Mouse (Mus musculus): Measurements from ENCODE around the gene Ninj2. TPM values are rescaled to one million over a fixed set of nuclear protein-coding genes. Genes with fewer than 3 reads are reported as not detected.

Ninj2 gene
- polyA plus RNA-seq, 1 experiment from 2014 or later: not detected

DNA sequence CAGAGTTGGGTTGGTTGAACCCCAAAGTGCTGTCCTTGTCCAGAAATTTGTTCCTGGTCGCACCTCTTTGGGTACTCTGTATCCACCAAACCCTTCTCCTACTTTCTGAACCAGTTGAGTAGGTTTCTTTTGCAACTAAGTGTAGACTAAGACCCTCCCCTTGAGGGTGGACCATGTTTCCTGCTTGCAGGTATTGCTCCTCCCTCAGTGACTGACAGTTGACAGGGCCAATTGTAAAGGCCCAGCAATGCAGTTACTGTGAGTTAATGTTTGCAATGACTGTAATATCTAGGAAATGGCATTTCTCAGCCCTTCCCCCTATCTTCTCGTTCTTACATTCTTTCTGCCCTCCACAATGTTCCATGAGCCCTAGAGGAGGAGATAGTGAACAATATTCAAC lies 20.5 kb upstream of the Ninj2 start:
- Histone ChIP-seq H3K27me3 (ENCODE audit: control insufficient read depth, insufficient read depth, low read length) (no peaks in the 10 kb centered on the region), H3K4me3 (ENCODE audit: low read depth, low read length) (no peak overlapping the region), H3K36me3 (ENCODE audit: control insufficient read depth, insufficient read depth, low read length) (no peaks in the 10 kb centered on the region), H3K27ac (ENCODE audit: low read depth, low read length) (no peak overlapping the region), H3K9ac (ENCODE audit: low read length) (no peak overlapping the region), H3K4me2 (no peak overlapping the region), H3K9me3 (ENCODE audit: control insufficient read depth, low read length) (no peaks in the 10 kb centered on the region), H3K4me1 (ENCODE audit: control insufficient read depth, insufficient read depth, low read length) (no peaks in the 10 kb centered on the region)
- no peak for DNase-seq (ENCODE audit: low spot score, missing footprints)
- 87% methylated on average over 2 of the region's 2 CpGs for WGBS
- ATAC-seq (ENCODE audit: low FRiP score): no peak

DNA sequence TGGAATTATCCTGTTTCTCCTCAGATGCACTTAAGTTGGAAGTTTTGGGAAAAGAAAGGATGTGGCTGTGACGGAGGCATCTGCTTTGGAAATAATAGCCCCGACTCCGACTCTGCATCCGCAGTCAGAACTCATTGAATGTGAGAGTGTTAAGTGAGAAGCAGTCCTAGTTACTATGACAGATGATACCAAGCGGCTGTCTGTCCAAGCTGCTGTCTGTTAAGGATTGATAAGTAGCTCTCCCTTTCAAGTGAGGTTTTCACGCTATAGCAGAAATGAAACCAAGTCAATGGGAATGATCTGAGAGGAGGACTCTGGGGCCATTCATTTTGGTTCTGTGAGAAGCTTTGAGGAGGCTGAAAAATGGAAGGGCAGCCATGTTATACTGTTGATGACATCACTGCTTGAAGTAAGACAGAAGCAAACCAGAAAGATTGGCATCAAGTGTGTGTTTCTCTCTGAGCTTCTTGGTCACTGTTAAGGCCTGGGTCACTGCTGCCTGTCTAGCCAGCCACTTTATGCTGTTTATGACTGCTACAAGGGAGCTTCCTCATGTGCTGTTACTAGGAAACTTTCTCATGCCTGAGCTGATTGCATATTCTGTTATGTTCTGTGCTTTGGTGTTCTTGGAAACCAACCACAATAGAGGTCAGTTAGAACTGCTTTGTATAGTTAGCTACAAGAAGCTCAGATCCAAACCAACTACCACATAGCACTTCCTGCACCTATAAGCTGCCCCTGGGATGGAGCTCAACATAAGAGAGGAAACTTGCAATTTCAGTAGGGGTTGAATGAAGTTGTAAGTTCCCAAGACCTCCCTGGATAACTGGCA lies 16.3 kb upstream of the Ninj2 start:
- H3K27me3 ChIP-seq (ENCODE audit: control insufficient read depth, insufficient read depth, low read length): no peaks in the 10 kb centered on the region
- 93% methylated on average over 6 of the region's 6 CpGs for WGBS
- H3K27ac ChIP-seq (ENCODE audit: low read depth, low read length): no peak overlapping the region
- ATAC-seq (ENCODE audit: low FRiP score) (no peak), DNase-seq (ENCODE audit: low spot score, missing footprints) (no peak)
- no peak overlapping the region for H3K4me3 ChIP-seq (ENCODE audit: low read depth, low read length)
- no peaks in the 10 kb centered on the region for H3K9me3 ChIP-seq (ENCODE audit: control insufficient read depth, low read length)
- H3K36me3 ChIP-seq (ENCODE audit: control insufficient read depth, insufficient read depth, low read length): no peaks in the 10 kb centered on the region
- H3K4me2 ChIP-seq: no peak overlapping the region
- no peaks in the 10 kb centered on the region for H3K4me1 ChIP-seq (ENCODE audit: control insufficient read depth, insufficient read depth, low read length)
- no peak overlapping the region for H3K9ac ChIP-seq (ENCODE audit: low read length)

DNA sequence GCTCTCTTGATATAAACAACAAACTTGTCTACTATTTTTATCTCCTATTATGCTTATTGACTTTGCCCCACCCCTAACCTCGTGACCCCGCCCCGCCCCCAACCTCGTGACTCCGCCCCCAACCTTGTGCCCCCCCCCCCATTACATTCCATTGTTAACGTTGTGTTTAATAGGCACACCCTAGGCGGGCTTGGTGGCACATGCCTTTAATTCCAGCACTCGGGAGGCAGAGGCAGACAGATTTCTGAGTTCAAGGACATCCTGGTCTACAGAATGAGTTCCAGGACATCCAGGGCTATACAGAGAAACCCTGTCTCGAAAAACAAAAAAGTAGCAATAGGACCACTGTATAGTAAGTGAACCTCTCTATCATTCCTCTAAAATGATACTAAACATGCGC lies 13.6 kb upstream of the Ninj2 start:
- DNase-seq (ENCODE audit: low spot score, missing footprints) (no peak), ATAC-seq (ENCODE audit: low FRiP score) (no peak)
- 89% methylated on average over 10 of the region's 10 CpGs for WGBS
- Histone ChIP-seq H3K4me2 (no peak overlapping the region), H3K27me3 (ENCODE audit: control insufficient read depth, insufficient read depth, low read length) (no peaks in the 10 kb centered on the region), H3K27ac (ENCODE audit: low read depth, low read length) (no peak overlapping the region), H3K36me3 (ENCODE audit: control insufficient read depth, insufficient read depth, low read length) (no peaks in the 10 kb centered on the region), H3K9ac (ENCODE audit: low read length) (no peak overlapping the region), H3K4me1 (ENCODE audit: control insufficient read depth, insufficient read depth, low read length) (no peaks in the 10 kb centered on the region), H3K4me3 (ENCODE audit: low read depth, low read length) (no peak overlapping the region), H3K9me3 (ENCODE audit: control insufficient read depth, low read length) (no peaks in the 10 kb centered on the region)

DNA sequence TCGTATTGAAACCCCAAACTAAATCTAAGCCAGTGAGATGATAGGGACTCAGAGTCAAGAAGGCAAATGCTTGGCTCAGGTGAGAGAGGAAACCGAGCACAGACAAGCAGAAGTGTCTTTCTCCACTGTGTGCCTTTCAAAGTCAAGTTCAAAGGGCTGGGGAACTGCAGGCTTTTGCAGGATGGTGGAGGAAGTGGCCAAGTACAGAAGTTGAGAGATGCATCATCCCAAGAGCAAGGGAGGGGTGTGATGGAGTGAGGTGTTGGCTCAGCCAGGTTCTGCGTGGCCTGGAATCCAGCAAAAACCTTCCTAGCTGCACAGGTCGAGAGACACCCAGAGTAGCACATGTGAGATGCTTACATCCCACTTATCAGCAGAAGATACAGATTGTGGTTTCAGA lies 11.6 kb upstream of the Ninj2 start:
- Histone ChIP-seq H3K4me1 (ENCODE audit: control insufficient read depth, insufficient read depth, low read length) (no peaks in the 10 kb centered on the region), H3K4me3 (ENCODE audit: low read depth, low read length) (no peak overlapping the region), H3K36me3 (ENCODE audit: control insufficient read depth, insufficient read depth, low read length) (no peaks in the 10 kb centered on the region), H3K4me2 (no peak overlapping the region), H3K27me3 (ENCODE audit: control insufficient read depth, insufficient read depth, low read length) (no peaks in the 10 kb centered on the region), H3K27ac (ENCODE audit: low read depth, low read length) (no peak overlapping the region), H3K9me3 (ENCODE audit: control insufficient read depth, low read length) (no peaks in the 10 kb centered on the region), H3K9ac (ENCODE audit: low read length) (no peak overlapping the region)
- WGBS: 81% methylated on average over 4 of the region's 4 CpGs
- DNase-seq (ENCODE audit: low spot score, missing footprints) (no peak), ATAC-seq (ENCODE audit: low FRiP score) (no peak)

DNA sequence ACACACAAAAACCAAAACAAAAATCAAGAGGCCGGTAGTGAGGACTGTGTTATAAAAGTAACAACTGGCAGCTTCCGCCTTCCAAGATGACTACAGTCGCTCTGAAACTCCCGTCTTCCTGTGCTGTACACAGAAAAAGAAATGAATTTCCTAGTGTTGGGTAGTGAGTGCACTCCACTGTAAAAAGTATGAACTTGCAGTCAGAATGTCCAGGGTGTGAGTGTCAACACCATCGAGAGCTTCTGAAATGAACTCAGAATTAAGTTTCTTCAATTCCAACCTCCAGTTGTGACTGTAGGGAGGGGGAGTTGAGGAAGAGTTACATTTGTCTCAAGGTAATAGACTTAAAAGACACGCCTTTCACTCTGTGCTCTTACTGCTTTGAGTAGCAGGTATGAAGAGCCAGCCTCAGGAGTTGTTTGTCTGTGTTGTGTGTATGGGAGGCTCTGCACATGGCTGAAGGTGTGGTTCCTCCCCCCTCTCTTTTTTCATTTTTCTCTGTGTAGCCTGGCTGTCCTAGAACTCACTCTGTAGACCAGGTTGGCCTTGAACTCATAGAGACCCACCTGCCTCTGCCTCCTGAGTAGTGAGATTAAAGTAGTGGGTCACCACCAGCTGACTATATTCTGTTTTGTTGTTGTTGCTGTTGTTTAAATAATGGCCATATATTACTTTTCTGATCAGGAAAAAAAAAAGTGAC lies 10.7 kb upstream of the Ninj2 start:
- H3K27ac ChIP-seq (ENCODE audit: low read depth, low read length): no peak overlapping the region
- no peak for DNase-seq (ENCODE audit: low spot score, missing footprints)
- H3K9me3 ChIP-seq (ENCODE audit: control insufficient read depth, low read length): no peaks in the 10 kb centered on the region
- no peaks in the 10 kb centered on the region for H3K36me3 ChIP-seq (ENCODE audit: control insufficient read depth, insufficient read depth, low read length)
- no peaks in the 10 kb centered on the region for H3K4me1 ChIP-seq (ENCODE audit: control insufficient read depth, insufficient read depth, low read length)
- no peak overlapping the region for H3K4me2 ChIP-seq
- ATAC-seq (ENCODE audit: low FRiP score): no peak
- H3K9ac ChIP-seq (ENCODE audit: low read length): no peak overlapping the region
- no peaks in the 10 kb centered on the region for H3K27me3 ChIP-seq (ENCODE audit: control insufficient read depth, insufficient read depth, low read length)
- no peak overlapping the region for H3K4me3 ChIP-seq (ENCODE audit: low read depth, low read length)
- WGBS: 93% methylated on average over 6 of the region's 6 CpGs

DNA sequence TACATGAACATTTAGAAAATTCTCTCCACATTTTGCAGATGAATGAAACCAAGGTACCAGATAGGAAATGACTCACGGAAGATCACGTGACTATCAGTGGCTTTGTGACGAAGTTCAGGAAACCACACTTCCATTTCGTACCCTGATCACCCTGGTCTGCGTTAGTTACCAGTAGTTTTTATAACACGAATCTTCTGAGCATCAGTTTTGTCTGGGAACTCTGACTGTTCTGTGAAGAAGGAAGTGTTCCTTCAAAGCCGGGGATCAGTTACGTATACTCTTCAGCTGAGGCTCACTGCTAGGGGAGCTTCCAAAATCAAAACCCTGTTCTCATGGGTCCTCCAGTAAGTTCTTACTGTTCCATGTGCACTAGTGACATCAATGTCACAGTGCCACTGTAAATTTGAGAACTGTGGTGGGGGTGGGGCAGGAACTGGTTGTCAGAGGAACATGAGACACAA lies 10.2 kb upstream of the Ninj2 start:
- DNase-seq (ENCODE audit: low spot score, missing footprints): no peak
- Histone ChIP-seq H3K36me3 (ENCODE audit: control insufficient read depth, insufficient read depth, low read length) (no peaks in the 10 kb centered on the region), H3K4me1 (ENCODE audit: control insufficient read depth, insufficient read depth, low read length) (no peaks in the 10 kb centered on the region), H3K9me3 (ENCODE audit: control insufficient read depth, low read length) (no peaks in the 10 kb centered on the region), H3K4me3 (ENCODE audit: low read depth, low read length) (no peak overlapping the region), H3K27me3 (ENCODE audit: control insufficient read depth, insufficient read depth, low read length) (no peaks in the 10 kb centered on the region), H3K4me2 (no peak overlapping the region), H3K27ac (ENCODE audit: low read depth, low read length) (no peak overlapping the region), H3K9ac (ENCODE audit: low read length) (no peak overlapping the region)
- 92% methylated on average over 8 of the region's 8 CpGs for WGBS
- no peak for ATAC-seq (ENCODE audit: low FRiP score)

DNA sequence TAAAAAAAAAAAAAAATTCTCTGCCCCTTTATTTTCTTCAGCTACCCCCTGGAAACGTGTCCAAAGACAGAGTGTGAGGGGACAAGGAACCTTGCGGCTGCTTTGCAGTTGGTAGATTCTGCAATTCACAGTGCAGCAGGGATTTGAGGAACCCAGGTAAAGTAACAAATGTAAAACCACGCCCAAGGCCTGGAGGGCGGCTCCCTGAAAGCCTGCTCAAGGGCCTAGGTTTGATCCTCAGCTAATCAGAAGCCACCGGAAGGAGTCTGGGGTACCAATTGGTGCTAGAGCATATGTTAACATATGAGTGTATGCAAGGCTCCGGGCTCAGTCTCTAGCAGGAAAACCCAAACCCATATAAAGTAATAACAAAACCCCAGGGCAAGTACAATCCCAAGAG lies 9.7 kb upstream of the Ninj2 start:
- ATAC-seq (ENCODE audit: low FRiP score): no peak
- H3K4me1 ChIP-seq (ENCODE audit: control insufficient read depth, insufficient read depth, low read length): no peaks in the 10 kb centered on the region
- 76% methylated on average over 6 of the region's 6 CpGs for WGBS

DNA sequence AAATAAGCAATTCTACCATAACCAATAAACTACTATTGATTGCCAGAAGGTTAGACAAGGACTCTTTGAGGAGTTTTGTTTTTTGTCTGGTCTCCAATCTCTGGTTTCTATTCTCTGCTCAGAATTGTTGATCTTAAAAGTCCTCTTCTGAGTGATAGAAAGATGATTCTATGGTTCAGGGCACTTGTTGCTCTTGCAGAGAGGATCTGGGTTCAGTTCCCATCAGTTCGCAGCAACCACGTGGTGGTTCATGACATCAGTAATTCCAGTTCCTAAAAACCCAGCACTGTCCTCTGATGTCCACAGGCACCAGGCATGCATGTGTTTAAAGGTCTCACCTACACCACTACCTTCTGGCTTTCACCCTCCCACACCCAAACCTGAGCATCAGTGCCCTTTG lies 8.2 kb upstream of the Ninj2 start:
- no peaks in the 10 kb centered on the region for H3K4me1 ChIP-seq (ENCODE audit: control insufficient read depth, insufficient read depth, low read length)
- H3K9me3 ChIP-seq (ENCODE audit: control insufficient read depth, low read length): no peaks in the 10 kb centered on the region
- no peak overlapping the region for H3K9ac ChIP-seq (ENCODE audit: low read length)
- H3K36me3 ChIP-seq (ENCODE audit: control insufficient read depth, insufficient read depth, low read length): no peaks in the 10 kb centered on the region
- 92% methylated on average over 2 of the region's 2 CpGs for WGBS
- H3K4me3 ChIP-seq (ENCODE audit: low read depth, low read length): no peak overlapping the region
- ATAC-seq (ENCODE audit: low FRiP score) (no peak), DNase-seq (ENCODE audit: low spot score, missing footprints) (no peak)
- no peaks in the 10 kb centered on the region for H3K27me3 ChIP-seq (ENCODE audit: control insufficient read depth, insufficient read depth, low read length)
- H3K4me2 ChIP-seq: no peak overlapping the region
- H3K27ac ChIP-seq (ENCODE audit: low read depth, low read length): no peak overlapping the region

More for the DNA sequence above, 9.7 kb upstream of the Ninj2 start:
- no peak overlapping the region for H3K9ac ChIP-seq (ENCODE audit: low read length)
- H3K36me3 ChIP-seq (ENCODE audit: control insufficient read depth, insufficient read depth, low read length): no peaks in the 10 kb centered on the region
- no peak overlapping the region for H3K4me2 ChIP-seq
- H3K27ac ChIP-seq (ENCODE audit: low read depth, low read length): no peak overlapping the region
- no peak for DNase-seq (ENCODE audit: low spot score, missing footprints)
- no peak overlapping the region for H3K4me3 ChIP-seq (ENCODE audit: low read depth, low read length)
- no peaks in the 10 kb centered on the region for H3K9me3 ChIP-seq (ENCODE audit: control insufficient read depth, low read length)
- no peaks in the 10 kb centered on the region for H3K27me3 ChIP-seq (ENCODE audit: control insufficient read depth, insufficient read depth, low read length)

DNA sequence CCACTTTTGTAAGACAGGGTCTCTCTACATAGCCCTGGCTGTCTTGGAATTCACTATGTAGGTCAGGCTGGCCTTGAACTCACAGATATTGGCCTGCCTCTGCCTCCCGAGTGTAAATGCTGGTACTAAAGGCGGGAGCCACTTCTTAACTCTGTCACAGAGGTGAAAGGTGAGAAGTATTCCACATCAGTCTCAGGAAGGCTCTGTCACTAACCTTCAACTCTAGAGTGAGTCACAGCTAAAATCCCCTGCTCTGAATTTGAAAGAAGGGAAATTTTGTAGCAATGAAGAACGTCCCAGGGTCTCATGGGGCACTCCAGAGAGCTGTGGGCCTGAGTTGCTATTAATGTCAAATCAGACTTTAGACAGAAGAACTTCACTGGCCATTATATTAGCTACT lies 7.3 kb upstream of the Ninj2 start:
- 74% methylated on average over 3 of the region's 3 CpGs for WGBS
- no peak overlapping the region for H3K4me2 ChIP-seq
- no peak overlapping the region for H3K9ac ChIP-seq (ENCODE audit: low read length)
- H3K4me1 ChIP-seq (ENCODE audit: control insufficient read depth, insufficient read depth, low read length): no peaks in the 10 kb centered on the region
- H3K9me3 ChIP-seq (ENCODE audit: control insufficient read depth, low read length): no peaks in the 10 kb centered on the region
- H3K27me3 ChIP-seq (ENCODE audit: control insufficient read depth, insufficient read depth, low read length): no peaks in the 10 kb centered on the region
- no peak for ATAC-seq (ENCODE audit: low FRiP score)
- no peak overlapping the region for H3K4me3 ChIP-seq (ENCODE audit: low read depth, low read length)
- no peak overlapping the region for H3K27ac ChIP-seq (ENCODE audit: low read depth, low read length)
- no peaks in the 10 kb centered on the region for H3K36me3 ChIP-seq (ENCODE audit: control insufficient read depth, insufficient read depth, low read length)
- DNase-seq (ENCODE audit: low spot score, missing footprints): no peak

Measured in midbrain, embryonic 11.5 days (tissue).